Mouse (Mus musculus): ENCODE data around the gene Rhbdf1. TPM values are rescaled to one million over a fixed set of nuclear protein-coding genes. Genes with fewer than 3 reads are reported as not detected.

Gene Rhbdf1
- total and polyA plus RNA-seq, 3 experiments, result 2.9 to 14.3 TPM; not detected in 1

DNA sequence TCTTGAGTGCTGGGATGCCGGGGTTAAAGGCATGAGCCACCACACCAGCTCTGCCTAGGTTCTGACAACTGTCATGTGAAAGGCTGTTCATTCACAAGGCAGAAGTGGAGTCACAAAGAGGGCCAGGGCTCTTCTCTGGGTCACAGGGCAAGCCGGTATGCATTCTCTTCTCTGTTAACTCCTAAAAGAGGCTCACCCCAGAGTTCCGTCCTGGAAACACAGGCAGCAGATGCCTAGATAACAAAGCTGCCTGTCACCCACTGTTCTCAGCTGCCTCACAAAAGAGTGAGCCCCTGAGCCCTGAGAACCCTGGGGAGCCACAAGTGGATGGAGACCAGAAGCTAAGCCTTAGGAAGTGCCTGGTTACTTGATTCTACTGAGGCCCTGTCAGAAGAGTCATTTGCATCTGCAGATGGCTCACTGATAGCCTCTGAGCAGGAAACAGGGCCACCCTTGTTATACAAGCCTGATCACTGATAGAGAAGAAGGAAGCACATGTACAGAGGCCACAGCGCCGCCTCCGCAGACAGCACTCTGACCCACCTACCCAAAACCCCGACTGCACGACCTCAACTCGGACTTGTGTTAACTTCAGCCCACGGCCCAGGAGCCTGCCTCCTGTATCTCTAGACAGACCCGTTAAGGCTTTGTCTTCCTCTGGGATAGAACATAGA is 26.1 kb downstream of the Rhbdf1 start (continued):
- peak; percentile 55 for TF ChIP-seq BHLHE40 (IDR thresholded peaks at IDR 0.05; ENCODE audit: borderline replicate concordance, low read depth, low read length)
- peak; percentile 38 to 57; a peak in 1 of 4 replicates for TF ChIP-seq POLR2A (IDR thresholded peaks at IDR 0.05; ENCODE audit: control insufficient read depth in 1 of 2, insufficient read depth in 1 of 2, low read depth in 1 of 2, low read length in 2 of 2, poor library complexity in 1 of 2)
- no peak for TF ChIP-seq MEF2A (IDR thresholded peaks at IDR 0.05; ENCODE audit: extremely low read depth, insufficient replicate concordance, low read depth, low read length, poor library complexity, severe bottlenecking)

DNA sequence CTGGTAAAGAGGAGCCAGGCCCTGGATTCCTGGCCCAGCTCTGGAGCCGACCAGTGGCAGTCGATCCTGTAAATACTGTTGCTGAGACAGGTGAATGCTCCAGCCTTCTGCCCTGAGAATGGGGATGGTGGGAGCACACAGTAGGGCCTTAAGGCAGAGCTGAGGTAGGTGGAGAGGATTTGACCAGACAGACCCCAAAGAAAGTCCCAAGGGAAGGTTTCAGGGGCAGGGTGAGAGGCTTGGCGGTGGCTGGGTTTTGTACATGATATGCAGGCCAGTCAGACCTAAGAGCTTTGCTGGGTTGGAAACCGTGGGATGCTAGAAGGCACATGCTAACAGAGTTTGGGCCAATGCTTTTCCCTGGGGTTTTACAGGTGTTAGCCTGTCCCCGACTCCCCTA is 27.5 kb downstream of the Rhbdf1 start:
- no peak overlapping the region for H3K9ac ChIP-seq (ENCODE audit: control insufficient read depth, low read depth, low read length, poor library complexity, severe bottlenecking)
- H3K36me3 ChIP-seq (ENCODE audit: control insufficient read depth in 1 of 2, insufficient read depth in 2 of 2, low read length in 2 of 2), result peaks cover 2 to 26% of the 10 kb centered on the region in 2 experiments; a peak in 3 of 4 replicates
- no peak overlapping the region for H3K4me3 ChIP-seq (ENCODE audit: control insufficient read depth in 1 of 2, insufficient read depth in 1 of 2, low read depth in 2 of 2, low read length in 2 of 2)
- H3K27ac ChIP-seq (ENCODE audit: control insufficient read depth, low read depth, low read length), result no peak overlapping the region
- TF ChIP-seq RAD21 (IDR thresholded peaks at IDR 0.05; ENCODE audit: low read depth, low read length) (no peak), ZKSCAN1 (IDR thresholded peaks at IDR 0.05; ENCODE audit: low read depth, low read length) (peak; percentile 85), TBP (IDR thresholded peaks at IDR 0.05; ENCODE audit: low read depth, low read length) (no peak)
- DNase-seq (ENCODE audit: low read depth, low spot score), result no peak
- no peaks in the 10 kb centered on the region for H3K27me3 ChIP-seq (ENCODE audit: control insufficient read depth in 1 of 2, insufficient read depth in 2 of 2, low read length in 2 of 2)
- peaks cover 25 to 33% of the 10 kb centered on the region in 2 experiments for H3K4me1 ChIP-seq (ENCODE audit: control insufficient read depth in 1 of 2, insufficient read depth in 2 of 2, low read length in 2 of 2)
- peaks cover 20% of the 10 kb centered on the region for H3K79me2 ChIP-seq (ENCODE audit: control insufficient read depth, insufficient read depth, low read length, poor library complexity)
- no peaks in the 10 kb centered on the region for H3K9me3 ChIP-seq (replicated peaks; ENCODE audit: insufficient read depth, low read length)

DNA sequence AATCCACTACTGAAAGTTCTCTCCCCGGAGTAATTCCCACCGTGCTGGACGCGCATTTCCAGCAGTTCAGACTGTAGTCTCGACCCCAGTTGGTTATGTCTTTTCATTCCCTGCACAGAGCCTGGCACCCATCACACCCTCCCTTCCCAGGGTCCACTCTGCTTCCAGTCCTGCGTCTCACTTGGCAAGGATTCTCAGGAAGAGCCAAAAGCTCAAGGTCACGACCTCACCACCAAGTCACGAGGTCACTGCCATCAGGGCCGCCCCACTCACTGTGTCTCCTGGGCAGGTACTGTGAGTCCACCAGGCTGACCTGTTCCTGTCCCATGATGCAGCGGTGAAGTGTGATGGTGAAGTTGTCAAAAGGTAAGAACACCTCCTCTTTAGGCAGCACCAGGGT is 28.0 kb downstream of the Rhbdf1 start:
- Histone ChIP-seq H3K9me3 (replicated peaks; ENCODE audit: insufficient read depth, low read length) (no peaks in the 10 kb centered on the region), H3K79me2 (ENCODE audit: control insufficient read depth, insufficient read depth, low read length, poor library complexity) (peaks cover 16% of the 10 kb centered on the region), H3K4me1 (ENCODE audit: control insufficient read depth in 1 of 2, insufficient read depth in 2 of 2, low read length in 2 of 2) (peaks cover 25 to 33% of the 10 kb centered on the region in 2 experiments), H3K36me3 (ENCODE audit: control insufficient read depth in 1 of 2, insufficient read depth in 2 of 2, low read length in 2 of 2) (peaks cover 2 to 26% of the 10 kb centered on the region in 2 experiments; a peak in 3 of 4 replicates), H3K4me3 (ENCODE audit: control insufficient read depth in 1 of 2, insufficient read depth in 1 of 2, low read depth in 2 of 2, low read length in 2 of 2) (no peak overlapping the region), H3K27me3 (ENCODE audit: control insufficient read depth in 1 of 2, insufficient read depth in 2 of 2, low read length in 2 of 2) (no peaks in the 10 kb centered on the region), H3K9ac (ENCODE audit: control insufficient read depth, low read depth, low read length, poor library complexity, severe bottlenecking) (no peak overlapping the region), H3K27ac (ENCODE audit: control insufficient read depth, low read depth, low read length) (no peak overlapping the region)
- no peak for DNase-seq (ENCODE audit: low read depth, low spot score)
- no peak for TF ChIP-seq USF2 (IDR thresholded peaks at IDR 0.05; ENCODE audit: borderline replicate concordance in 1 of 2, insufficient read depth in 1 of 2, low read depth in 1 of 2, low read length in 2 of 2)
- no peak for TF ChIP-seq POLR2A (IDR thresholded peaks at IDR 0.05; ENCODE audit: control insufficient read depth in 1 of 2, insufficient read depth in 1 of 2, low read depth in 1 of 2, low read length in 2 of 2, poor library complexity in 1 of 2)
- no peak for TF ChIP-seq MAZ (IDR thresholded peaks at IDR 0.05; ENCODE audit: low read depth, low read length)
- TF ChIP-seq CHD1 (IDR thresholded peaks at IDR 0.05; ENCODE audit: low read depth, low read length), result no peak
- TF ChIP-seq POLR2AphosphoS2 (IDR thresholded peaks at IDR 0.05; ENCODE audit: low read length), result no peak
- TF ChIP-seq ZC3H11A (IDR thresholded peaks at IDR 0.05; ENCODE audit: low read depth, low read length), result no peak
- no peak for TF ChIP-seq CTCF (IDR thresholded peaks at IDR 0.05 in 2 of 3, conservative IDR thresholded peaks at IDR 0.05 in 1 of 3; ENCODE audit: control insufficient read depth in 1 of 3, insufficient read depth in 1 of 3, low read depth in 2 of 3, low read length in 3 of 3, poor library complexity in 1 of 3, severe bottlenecking in 1 of 3)
- TF ChIP-seq UBTF (IDR thresholded peaks at IDR 0.05; ENCODE audit: borderline replicate concordance, insufficient read depth, low read depth, low read length), result no peak
- no peak for TF ChIP-seq GABPA (IDR thresholded peaks at IDR 0.05; ENCODE audit: low read depth, low read length)
- no peak for TF ChIP-seq MYC (IDR thresholded peaks at IDR 0.05; ENCODE audit: low read depth, low read length)
- TF ChIP-seq HCFC1 (IDR thresholded peaks at IDR 0.05; ENCODE audit: low read depth, low read length), result no peak

Data from MEL (cell line).